Mouse (Mus musculus) activated CD4-positive, CD25-positive, alpha-beta regulatory T cell, adult 9 weeks (primary cell): ENCODE results near the gene Drg2. TPM values are rescaled to one million over a fixed set of nuclear protein-coding genes. Genes with fewer than 3 reads are reported as not detected.

Experiments
- polyA plus RNA-seq: library from polyadenylated mRNA; unstranded; fragments of 100-300 nt; shearing (Covaris generic); gene quantifications from one replicate; pipeline ENCODE4 v1.2.1, GENCODE M21; 2017

Gene Drg2
- 64.3 TPM for polyA plus RNA-seq

DNA sequence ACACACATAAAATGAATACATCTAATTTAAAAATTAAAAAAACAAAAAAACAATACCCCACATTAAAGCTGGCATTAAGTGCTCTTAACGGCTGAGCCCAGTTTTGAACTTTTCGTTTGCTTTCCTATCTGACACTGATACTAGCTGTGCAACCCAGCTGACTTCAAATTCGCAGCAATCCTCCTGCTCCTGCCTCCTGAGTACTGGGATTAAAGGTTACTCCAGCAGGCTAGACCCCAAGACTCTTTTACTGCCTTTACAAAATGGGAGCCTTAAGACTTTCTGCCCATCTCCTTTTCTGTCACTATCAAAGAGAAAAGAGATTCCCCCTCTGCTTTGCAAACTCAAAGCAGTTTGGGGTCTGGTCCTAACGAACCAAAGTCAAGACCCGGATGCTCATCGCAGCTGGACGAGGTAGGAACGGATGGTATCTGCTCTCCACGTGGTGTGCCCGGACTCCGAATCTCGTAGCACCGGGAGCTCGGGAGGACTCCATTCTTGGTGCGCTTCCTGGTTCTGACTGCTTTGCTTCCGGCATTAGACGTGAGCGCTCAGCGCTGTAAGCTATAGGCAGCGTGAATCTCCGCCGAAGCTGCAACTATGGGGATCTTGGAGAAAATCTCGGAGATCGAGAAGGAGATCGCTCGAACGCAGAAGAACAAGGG, at the start of gene Drg2:
Gene Drg2 (plus strand): TSS at position 512 of the 665 bp plus-strand sequence.

GRCm38 (mm10) chr11:60416963-60417716, 37.3 kb upstream of the Drg2 start, which contains the start of gene Gid4:
Gene Gid4, plus strand, starts transcription at chr11:60417145.

DNA sequence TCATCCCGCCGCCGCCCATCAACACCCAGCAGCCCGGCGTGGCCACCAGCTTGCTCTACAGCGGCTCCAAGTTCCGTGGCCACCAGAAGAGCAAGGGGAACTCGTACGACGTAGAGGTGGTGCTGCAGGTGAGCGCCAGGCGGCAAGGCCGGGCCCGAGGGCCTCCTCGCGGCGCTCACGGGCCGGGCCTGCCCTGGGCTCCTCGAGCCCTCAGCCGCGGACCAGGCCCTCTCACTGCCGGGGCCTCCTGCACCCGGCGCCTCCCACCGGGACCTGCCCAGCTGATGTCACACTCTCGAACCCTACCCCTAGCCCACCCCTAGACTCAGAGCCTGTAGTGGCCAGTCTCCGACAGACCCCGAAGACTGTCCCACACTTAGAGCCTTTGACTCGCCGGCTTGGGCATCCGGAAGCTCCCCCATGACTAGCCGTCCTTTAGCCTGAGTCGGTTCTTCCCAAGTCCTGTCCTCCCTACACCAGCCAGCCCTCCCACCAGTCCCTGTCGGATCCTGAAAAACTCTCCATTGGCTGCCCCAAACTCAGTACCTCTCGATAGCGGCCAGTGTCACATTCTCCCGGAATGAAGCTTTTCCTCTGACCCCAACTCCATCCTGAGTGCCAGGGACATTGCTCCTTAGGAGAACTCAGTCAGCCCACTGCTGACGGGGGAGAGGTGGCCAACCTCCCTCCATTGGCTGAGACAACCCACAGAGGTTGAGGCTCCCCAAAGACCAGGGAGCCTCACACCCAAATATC, 36.5 kb upstream of the Drg2 start, which contains the start of gene Atpaf2:
Gene Atpaf2 (minus strand): TSS at position 741 of the 756 bp plus-strand sequence.

DNA sequence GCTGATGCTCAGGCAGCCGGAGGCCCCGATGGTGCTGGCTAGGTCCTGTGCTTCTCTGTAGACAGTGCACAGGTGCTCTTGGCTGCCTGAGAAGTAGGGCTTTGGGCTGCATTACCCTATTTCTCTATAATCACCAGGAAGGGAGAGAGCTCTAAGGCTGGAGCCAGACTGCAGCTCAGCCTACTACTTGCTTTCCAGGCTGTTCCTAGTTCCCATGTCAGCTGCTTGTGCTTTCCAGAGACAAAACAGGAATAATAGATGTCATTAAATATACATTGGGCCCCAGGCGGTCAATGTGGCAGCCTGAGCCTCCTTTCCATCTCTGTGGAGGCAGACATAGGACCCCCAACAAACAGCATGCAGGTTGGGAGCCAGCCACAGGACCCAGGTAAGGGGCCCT, 14.6 kb downstream of the Drg2 start, which contains the start of gene Myo15:
Gene Myo15 (plus strand): TSS at position 301 of the 400 bp plus-strand sequence.

Other genes starting within 250 kb of the Drg2 start
- gene Srebf1, start 232.0 kb upstream of the Drg2 start, polyA plus RNA-seq = 90.8 TPM
- gene Tom1l2, start 101.7 kb upstream of the Drg2 start, polyA plus RNA-seq = 61.6 TPM
- gene Drc3, start 101.3 kb upstream of the Drg2 start, polyA plus RNA-seq = 0.95 TPM
- 6.4 TPM for gene Gid4, start 37.4 kb upstream of the Drg2 start, polyA plus RNA-seq
- gene Atpaf2, start 36.1 kb upstream of the Drg2 start, polyA plus RNA-seq = 44.3 TPM
- not detected for gene Myo15, start 14.7 kb downstream of the Drg2 start, polyA plus RNA-seq
- 4.0 TPM for gene Alkbh5, start 81.8 kb downstream of the Drg2 start, polyA plus RNA-seq
- gene Llgl1, start 245.1 kb downstream of the Drg2 start, polyA plus RNA-seq = 22.2 TPM